Mouse (Mus musculus): ENCODE measurements around the gene Bcam. TPM values are rescaled to one million over a fixed set of nuclear protein-coding genes. Genes with fewer than 3 reads are reported as not detected.
A peak's percentile ranks its signal among the peaks of the same experiment; 100 is the strongest.

Bcam gene
- polyA plus RNA-seq, 1 experiment from 2014 or later, result 53.8 TPM

DNA sequence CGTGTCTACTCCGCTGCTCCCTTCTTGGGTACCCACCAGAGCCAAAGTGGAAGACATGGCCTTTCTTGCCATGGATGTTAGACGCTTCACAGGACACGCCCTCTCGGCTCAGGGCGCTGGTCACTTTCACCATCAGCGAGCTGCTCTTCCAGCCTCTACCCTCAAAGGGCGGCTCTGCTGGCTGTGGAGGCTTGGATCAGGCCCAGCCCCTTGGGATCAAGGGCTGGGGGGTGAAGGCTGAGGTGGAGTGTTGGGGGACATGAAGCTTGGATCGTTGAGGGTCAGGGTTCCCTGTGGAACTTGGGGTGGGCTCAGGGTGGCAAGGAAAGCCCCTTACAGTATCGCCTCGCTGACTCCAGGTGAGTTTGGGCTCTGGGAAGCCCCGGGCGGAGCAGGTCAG lies 12.2 kb downstream of the Bcam start:
- Histone ChIP-seq H3K27me3 (ENCODE audit: low read depth, poor library complexity, severe bottlenecking) (no peaks in the 10 kb centered on the region), H3K9me3 (replicated peaks) (no peaks in the 10 kb centered on the region), H3K4me1 (no peaks in the 10 kb centered on the region), H3K4me3 (no peak overlapping the region), H3K36me3 (peaks cover 3% of the 10 kb centered on the region), H3K27ac (no peak overlapping the region)
- WGBS, result 91% methylated on average over 13 of the region's 13 CpGs
- DNase-seq (ENCODE audit: low spot score), result no peak

DNA sequence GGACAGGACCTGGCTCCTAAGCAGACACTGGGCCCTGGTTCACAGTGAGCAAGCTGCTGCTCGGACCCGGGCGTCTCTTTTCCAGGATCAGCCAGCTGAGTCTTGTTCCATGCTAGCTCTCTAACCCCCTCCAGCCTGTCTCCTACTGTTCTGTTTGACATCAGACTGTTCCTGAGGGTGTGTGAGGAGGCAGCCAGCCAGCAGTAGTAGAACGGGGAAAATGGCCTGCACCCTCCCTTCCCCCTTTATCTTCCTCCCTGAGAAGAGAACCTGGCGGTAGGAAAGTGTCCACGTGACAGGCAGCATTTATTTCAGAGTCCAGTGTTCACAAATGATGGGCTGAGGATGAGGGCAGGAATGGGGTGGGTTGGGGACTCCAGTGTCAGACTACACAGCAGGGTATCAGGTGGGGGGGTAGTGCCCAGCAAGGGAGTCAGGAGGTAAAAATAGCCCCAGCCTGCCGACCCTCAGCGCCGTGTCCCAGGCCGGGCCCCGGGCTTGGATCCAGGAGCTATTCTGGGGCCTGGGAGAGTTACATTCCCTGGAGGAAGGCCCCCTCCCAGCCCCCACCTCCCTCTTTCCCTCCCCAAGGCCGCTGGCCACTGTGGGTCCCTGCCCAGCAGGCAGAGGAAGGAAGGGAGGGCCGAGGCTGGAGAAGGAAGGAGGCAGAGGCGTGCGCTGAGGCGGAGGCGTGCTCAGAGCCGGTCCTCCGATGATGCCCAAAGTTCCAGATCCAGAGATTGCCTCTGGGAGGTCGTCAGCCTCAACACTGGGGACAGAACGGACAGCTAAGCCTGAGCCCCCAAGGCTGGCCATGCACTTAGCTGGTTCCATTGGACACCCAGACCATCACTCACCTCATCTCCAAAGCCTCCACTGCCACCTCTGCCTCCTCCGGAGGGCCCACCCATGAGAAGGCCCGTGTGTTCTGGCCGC lies 14.7 kb downstream of the Bcam start:
- H3K4me1 ChIP-seq, result no peaks in the 10 kb centered on the region
- no peak overlapping the region for H3K4me3 ChIP-seq
- 82% methylated on average over 23 of the region's 24 CpGs for WGBS
- H3K9me3 ChIP-seq (replicated peaks), result no peaks in the 10 kb centered on the region
- no peaks in the 10 kb centered on the region; the same call in 1 of the 2 replicates for H3K36me3 ChIP-seq
- H3K27ac ChIP-seq, result no peak overlapping the region
- H3K27me3 ChIP-seq (ENCODE audit: low read depth, poor library complexity, severe bottlenecking), result no peaks in the 10 kb centered on the region
- DNase-seq (ENCODE audit: low spot score), result no peak

DNA sequence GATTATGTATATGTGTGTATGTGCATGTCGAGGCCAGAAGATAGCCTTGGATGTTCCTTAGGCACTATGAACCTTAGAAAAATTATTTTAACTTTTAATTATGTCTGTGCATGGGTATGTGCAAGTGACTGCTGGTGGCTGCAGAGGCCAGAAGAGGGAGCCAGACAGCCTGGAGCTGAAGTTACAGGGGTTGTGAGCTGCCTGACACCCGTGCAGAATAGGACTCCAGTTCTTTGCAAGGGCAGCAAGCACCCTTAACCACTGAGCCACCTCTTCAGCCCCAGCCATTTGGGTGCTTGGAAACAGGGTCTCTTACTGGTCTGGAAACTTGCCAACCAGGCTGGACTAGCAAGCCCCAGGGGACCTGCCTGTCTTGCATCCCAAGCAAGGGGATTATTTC lies 15.8 kb downstream of the Bcam start:
- no peak overlapping the region for H3K4me3 ChIP-seq
- no peak for DNase-seq (ENCODE audit: low spot score)
- no peak overlapping the region for H3K27ac ChIP-seq
- peaks cover 8% of the 10 kb centered on the region for H3K4me1 ChIP-seq
- 82% methylated on average over 2 of the region's 2 CpGs for WGBS
- H3K36me3 ChIP-seq, result no peaks in the 10 kb centered on the region; the same call in 1 of the 2 replicates
- no peaks in the 10 kb centered on the region for H3K9me3 ChIP-seq (replicated peaks)
- H3K27me3 ChIP-seq (ENCODE audit: low read depth, poor library complexity, severe bottlenecking), result no peaks in the 10 kb centered on the region

DNA sequence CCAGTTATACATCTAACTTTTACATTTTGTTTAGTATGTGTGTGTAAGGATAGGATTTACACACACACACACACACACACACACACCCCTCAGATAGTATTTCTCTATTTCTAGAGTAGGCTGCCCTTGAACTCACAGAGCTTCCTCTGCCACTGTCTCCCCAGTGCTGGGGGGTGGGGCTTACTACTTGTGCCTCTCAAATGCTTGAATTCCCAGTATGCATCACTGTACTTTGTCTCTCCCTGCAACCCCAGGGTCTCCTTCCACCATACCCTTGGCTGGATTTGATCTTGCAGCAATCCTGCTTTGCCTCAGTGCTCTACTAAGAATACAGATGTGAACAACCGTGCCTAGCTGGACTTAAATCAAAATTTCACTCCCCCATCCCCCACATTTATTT lies 16.8 kb downstream of the Bcam start:
- WGBS, result 88% methylated on average over 1 of the region's 1 CpGs
- no peak for DNase-seq (ENCODE audit: low spot score)
- Histone ChIP-seq H3K9me3 (replicated peaks) (no peaks in the 10 kb centered on the region), H3K36me3 (no peaks in the 10 kb centered on the region; the same call in 1 of the 2 replicates), H3K27me3 (ENCODE audit: low read depth, poor library complexity, severe bottlenecking) (no peaks in the 10 kb centered on the region), H3K27ac (no peak overlapping the region), H3K4me1 (peaks cover 12% of the 10 kb centered on the region), H3K4me3 (no peak overlapping the region)

DNA sequence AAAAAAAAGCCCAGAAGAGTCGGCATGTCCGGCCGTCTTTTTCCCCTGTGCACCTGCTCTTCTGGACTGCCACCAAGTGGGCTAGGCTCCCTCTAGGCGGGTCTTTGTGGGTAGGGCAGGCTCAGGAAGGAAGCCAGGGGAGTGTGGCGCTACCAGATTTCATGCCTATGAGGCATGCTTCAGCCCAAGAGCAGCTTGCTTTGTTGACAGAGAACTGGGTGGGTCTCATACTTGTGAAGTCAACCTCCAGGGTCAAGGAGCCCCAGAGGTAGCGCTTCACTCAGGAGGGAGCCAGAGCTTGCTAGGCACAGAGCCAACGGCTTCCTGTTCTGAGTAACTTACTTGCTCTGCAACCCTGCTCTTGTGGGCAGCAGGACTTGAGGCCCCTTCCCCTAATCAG lies 17.2 kb downstream of the Bcam start:
- no peak for DNase-seq (ENCODE audit: low spot score)
- Histone ChIP-seq H3K4me1 (peaks cover 14% of the 10 kb centered on the region), H3K9me3 (replicated peaks) (no peaks in the 10 kb centered on the region), H3K27ac (no peak overlapping the region), H3K36me3 (no peaks in the 10 kb centered on the region; the same call in 1 of the 2 replicates), H3K27me3 (ENCODE audit: low read depth, poor library complexity, severe bottlenecking) (no peaks in the 10 kb centered on the region), H3K4me3 (no peak overlapping the region)
- 85% methylated on average over 7 of the region's 7 CpGs for WGBS

DNA sequence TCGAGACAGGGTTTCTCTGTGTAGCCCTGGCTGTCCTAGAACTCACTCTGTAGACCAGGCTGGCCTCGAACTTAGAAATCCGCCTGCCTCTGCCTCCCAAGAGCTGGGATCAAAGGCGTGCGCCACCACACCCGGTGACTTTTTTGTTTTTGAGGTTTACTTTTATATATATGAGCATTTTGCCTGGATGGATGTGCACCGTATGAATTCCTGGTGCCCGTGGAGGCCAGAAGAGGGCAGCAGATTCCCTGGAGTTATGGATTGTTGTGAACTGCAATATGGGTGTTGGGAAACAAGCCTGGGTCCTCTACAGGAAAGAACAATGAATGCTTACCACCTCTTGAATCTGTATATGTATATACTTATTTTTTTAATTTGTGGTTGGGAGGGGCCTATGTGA lies 18.2 kb downstream of the Bcam start:
- 74% methylated on average over 8 of the region's 8 CpGs for WGBS
- Histone ChIP-seq H3K36me3 (no peaks in the 10 kb centered on the region; the same call in 1 of the 2 replicates), H3K27ac (no peak overlapping the region), H3K27me3 (ENCODE audit: low read depth, poor library complexity, severe bottlenecking) (no peaks in the 10 kb centered on the region), H3K4me1 (peaks cover 23% of the 10 kb centered on the region), H3K9me3 (replicated peaks) (no peaks in the 10 kb centered on the region), H3K4me3 (no peak overlapping the region)
- no peak for DNase-seq (ENCODE audit: low spot score)

DNA sequence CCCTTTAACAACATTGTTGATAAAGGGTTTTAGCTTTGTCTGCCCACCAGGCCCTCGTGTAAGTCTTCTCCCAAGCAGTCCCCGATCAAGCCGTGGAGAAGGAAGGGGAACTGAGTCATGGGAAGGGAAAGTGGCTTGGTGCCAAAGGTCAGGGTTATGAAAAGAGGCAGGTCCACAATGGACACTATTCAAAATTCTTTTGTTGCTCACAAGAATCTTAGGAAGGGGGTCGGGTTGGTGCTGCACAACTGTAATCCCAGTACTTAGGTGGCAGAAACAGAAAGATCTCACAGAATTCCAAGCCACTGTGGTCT lies 19.8 kb downstream of the Bcam start:
- 0 out of 2 replicates have a peak, but pooled peaks cover under 1% of the 10 kb centered on the region for H3K36me3 ChIP-seq
- no peaks in the 10 kb centered on the region for H3K27me3 ChIP-seq (ENCODE audit: low read depth, poor library complexity, severe bottlenecking)
- H3K4me3 ChIP-seq, result no peak overlapping the region
- H3K27ac ChIP-seq, result no peak overlapping the region
- peaks cover 38% of the 10 kb centered on the region for H3K4me1 ChIP-seq
- no peaks in the 10 kb centered on the region for H3K9me3 ChIP-seq (replicated peaks)
- WGBS, result 68% methylated on average over 4 of the region's 4 CpGs
- DNase-seq (ENCODE audit: low spot score), result no peak

DNA sequence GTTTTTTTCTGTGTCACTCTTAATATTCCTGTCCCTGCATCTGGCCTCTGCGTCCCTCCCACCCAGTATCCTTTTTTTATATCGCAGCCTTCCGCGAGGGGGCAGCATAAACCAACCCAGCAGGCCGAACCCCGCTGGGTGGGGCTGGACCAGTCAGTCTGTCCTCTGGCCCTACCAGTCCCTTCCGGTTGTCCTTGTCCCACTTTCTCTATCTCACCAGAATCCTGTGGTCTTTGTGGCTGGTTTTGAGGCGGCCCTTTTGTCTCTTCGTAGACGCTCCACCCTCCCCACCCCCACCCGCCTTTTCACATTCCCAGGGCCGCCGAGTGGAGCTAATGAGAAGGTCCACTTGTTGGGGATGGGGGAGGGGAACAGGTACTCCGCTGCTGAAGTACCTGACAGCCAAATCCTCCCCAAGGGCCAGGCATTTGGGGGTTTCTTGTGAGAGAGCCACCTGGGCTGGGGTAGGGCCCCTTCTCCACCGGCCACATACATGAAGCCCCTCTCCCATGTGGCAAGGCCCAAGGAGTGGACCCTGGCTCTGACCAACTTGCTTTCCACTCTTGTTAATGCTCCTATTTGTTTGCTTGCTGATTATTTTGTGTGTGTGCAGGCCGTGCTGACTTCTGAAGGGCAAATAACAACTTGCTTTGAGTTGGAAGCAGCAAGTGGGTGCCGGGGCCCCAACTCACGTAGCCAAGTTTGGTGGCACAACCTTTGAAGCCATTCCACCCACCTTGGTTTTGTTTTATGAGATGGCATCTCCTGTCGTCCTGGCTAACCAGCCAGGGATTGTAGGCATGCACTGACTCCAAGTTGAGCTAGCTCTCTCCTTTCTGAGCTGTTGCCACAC lies 20.4 kb downstream of the Bcam start, which contains the start of gene Nectin2:
Nectin2 (minus strand) TSS at position 267 of the 853 bp plus-strand sequence.
- no peaks in the 10 kb centered on the region for H3K9me3 ChIP-seq (replicated peaks)
- no peaks in the 10 kb centered on the region for H3K27me3 ChIP-seq (ENCODE audit: low read depth, poor library complexity, severe bottlenecking)
- DNase-seq (ENCODE audit: low spot score), result peak; percentile 91
- H3K4me1 ChIP-seq, result peaks cover 42% of the 10 kb centered on the region
- 18% methylated on average over 19 of the region's 19 CpGs for WGBS
- H3K4me3 ChIP-seq, result peak within 1 kb of the TSS; percentile 84
- peak within 1 kb of the TSS; percentile 93 for H3K27ac ChIP-seq
- H3K36me3 ChIP-seq, result 0 out of 2 replicates have a peak, but pooled peaks cover 2% of the 10 kb centered on the region

DNA sequence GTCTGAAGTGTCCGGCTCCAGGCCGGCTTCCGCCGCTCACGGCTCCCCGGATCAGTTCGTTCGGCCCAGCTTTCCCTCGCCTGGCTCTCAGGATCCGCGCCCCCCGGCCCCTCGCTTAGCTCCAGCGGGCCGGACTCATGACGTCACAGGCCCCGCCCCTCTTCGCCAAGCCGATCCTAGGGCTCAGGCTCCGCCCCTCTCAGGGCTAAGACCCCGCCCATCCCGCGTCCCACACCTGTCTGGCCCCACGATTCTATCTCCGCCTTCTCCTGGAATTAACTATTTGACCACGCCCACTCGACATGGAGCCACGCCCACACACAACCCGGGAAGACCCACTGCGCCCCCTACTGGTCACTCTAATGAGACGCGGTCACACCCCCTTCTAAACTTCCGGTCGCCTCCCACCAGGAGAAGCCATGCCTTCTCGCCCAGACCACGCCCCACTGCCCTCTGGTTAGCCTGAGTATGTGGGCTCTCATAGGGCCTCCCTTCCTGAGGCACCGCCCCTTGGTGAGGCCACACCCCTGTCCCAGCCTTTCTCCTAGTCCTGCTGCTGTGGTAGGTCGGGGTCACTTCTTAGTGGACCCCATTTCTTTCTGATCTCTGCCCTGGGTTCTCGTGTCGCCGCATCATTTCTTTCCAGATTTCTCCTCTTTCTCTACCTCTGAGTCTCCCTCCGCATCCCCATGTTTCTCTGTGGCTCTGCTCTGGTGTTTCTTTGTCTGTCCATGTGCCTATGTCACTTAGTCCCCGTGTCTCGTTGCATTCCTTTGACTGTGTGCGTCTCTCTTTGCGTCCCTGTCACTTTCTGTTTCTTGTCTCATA lies 21.2 kb downstream of the Bcam start:
- under 1% methylated on average over 46 of the region's 46 CpGs for WGBS
- H3K4me1 ChIP-seq, result peaks cover 50% of the 10 kb centered on the region
- H3K9me3 ChIP-seq (replicated peaks), result no peaks in the 10 kb centered on the region
- peak; percentile 99 for DNase-seq (ENCODE audit: low spot score)
- H3K27ac ChIP-seq, result peak overlapping the region; percentile 93
- peak overlapping the region; percentile 84 for H3K4me3 ChIP-seq
- H3K27me3 ChIP-seq (ENCODE audit: low read depth, poor library complexity, severe bottlenecking), result no peaks in the 10 kb centered on the region
- peaks cover 7% of the 10 kb centered on the region for H3K36me3 ChIP-seq

DNA sequence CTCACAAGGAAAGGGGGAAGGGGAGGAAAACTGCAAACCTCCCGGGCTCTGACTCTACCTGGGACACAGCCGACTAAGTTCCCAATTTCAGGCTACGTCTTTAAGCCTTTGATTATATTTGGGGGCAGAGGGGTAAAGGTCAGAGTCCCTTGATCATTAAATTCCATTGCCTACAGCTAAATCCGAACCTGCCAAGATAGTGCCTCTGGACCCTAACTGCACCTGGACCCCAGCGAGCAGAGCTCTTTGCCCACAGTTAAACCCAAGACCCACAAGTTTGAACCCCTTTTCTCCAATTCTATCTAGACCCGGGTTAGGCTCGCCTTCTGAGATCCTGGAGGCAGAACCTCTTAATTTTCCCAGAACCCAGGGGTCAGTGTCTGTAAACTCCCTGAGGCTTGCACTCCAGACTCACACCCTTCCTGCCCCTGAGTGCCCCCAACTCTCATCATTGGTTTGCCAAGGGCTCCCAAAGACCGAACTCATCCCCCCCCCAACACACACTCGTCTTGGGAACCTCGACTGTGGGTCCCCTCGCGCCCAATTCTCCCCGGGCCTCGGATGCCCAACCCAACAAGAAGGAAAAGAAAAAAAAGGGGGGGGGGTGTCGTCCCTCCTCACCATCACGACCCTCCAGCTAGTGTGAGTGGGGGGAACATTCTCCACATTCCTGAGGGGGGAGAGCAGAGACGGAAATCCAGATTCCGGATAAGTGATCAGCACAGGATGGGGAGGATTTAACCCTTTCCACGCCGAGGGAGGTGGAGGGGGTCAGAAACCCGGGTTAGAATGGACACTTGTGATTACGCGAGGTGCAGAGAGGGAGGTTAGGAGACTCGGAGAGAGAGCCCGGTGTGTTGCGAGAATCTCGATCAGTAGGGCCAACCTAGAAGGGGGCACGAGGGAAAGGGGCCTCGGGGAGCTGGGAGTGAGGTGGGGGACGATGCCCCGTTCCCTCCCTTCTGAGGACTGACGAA lies 22.3 kb downstream of the Bcam start:
- Histone ChIP-seq H3K9me3 (replicated peaks) (no peaks in the 10 kb centered on the region), H3K27me3 (ENCODE audit: low read depth, poor library complexity, severe bottlenecking) (no peaks in the 10 kb centered on the region), H3K27ac (peak overlapping the region; percentile 93), H3K4me1 (peaks cover 53% of the 10 kb centered on the region), H3K4me3 (peak overlapping the region; percentile 84), H3K36me3 (peaks cover 18% of the 10 kb centered on the region)
- peak; percentile 72 for DNase-seq (ENCODE audit: low spot score)
- WGBS, result 1% methylated on average over 32 of the region's 32 CpGs

DNA sequence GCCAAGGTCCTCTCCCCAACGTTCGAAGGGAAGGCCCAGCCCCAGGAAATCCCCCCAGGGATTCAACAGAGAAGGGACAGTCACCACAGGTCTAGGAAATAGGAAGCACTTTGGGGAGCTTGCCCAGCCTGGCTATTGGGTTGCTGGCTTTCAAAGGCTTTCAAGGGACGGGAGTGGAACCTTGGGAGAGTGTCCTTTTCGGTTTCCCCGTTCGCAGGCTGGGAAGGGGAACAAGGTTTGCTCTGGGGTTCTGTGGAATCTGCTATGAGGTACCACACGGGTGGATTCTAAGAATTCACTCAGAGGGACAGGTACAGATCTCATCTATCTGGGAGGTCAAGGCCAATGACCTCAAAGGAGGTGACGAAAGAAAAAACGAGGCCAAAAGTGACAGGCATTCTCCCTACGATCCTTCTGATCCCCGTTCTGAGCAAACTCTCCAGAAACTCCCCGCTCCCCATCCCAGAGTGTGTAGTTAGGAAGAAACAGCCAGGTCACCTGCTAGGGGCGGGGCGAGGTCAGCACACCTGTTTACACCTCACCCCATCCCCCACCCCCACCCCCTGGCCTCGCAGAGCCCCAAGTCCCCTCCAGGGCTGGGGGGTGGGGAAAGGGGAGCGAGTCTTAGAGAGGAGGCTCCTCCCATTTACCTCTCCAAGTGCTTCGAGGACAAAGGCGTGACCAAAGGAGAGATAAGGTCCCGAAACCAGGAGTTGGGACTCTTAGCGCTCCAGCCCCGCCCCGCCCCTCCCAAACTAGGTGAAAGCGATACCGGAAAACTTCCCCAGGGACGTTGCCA lies 23.2 kb downstream of the Bcam start:
- peak overlapping the region; percentile 84 for H3K4me3 ChIP-seq
- H3K27ac ChIP-seq, result peak overlapping the region; percentile 93
- H3K36me3 ChIP-seq, result peaks cover 24% of the 10 kb centered on the region
- peaks cover 53% of the 10 kb centered on the region for H3K4me1 ChIP-seq
- peak; percentile 44 for DNase-seq (ENCODE audit: low spot score)
- no peaks in the 10 kb centered on the region for H3K9me3 ChIP-seq (replicated peaks)
- H3K27me3 ChIP-seq (ENCODE audit: low read depth, poor library complexity, severe bottlenecking), result no peaks in the 10 kb centered on the region
- 3% methylated on average over 25 of the region's 25 CpGs for WGBS
